Mouse (Mus musculus) intestine, postnatal 0 days (tissue): ENCODE results near the gene Gm15262. TPM values are rescaled to one million over a fixed set of nuclear protein-coding genes. Genes with fewer than 3 reads are reported as not detected.
"Not testable (repeated sequence)": the region's sequence is repeated elsewhere in the genome, so short reads cannot be mapped to it uniquely, and the experiment has no call there.

Experiments used
- ATAC-seq: fragments of 200-750 bp; cut with Nextera tagmentation; 2 replicates; pipeline ENCODE4 v1.8.0; 2017; ENCODE audit warnings: mild to moderate bottlenecking, moderate TSS enrichment, moderate library complexity
- H3K27ac ChIP-seq: fragments of 300-500 bp; sonication (generic); 2 replicates; pipeline ENCODE4 v1.5.1; 2014; ENCODE audit warnings: mild to moderate bottlenecking, low read depth, low read length, moderate library complexity
- H3K27me3 ChIP-seq: fragments of 300-500 bp; sonication (generic); replicated peaks from 2 replicates; pipeline ENCODE4 v1.6.1; 2014; ENCODE audit warnings: low read length, mixed read lengths; ENCODE audit not compliant: control insufficient read depth, insufficient read depth
- H3K36me3 ChIP-seq: fragments of 300-500 bp; sonication (generic); 2 replicates; pipeline ENCODE4 v1.6.1; 2014; ENCODE audit warnings: mild to moderate bottlenecking, moderate library complexity; ENCODE audit not compliant: control insufficient read depth, insufficient read depth
- H3K4me1 ChIP-seq: fragments of 300-500 bp; sonication (generic); replicated peaks from 2 replicates; pipeline ENCODE4 v1.6.1; 2014; ENCODE audit warnings: antibody characterized with exemption, low read length, mixed read lengths; ENCODE audit not compliant: control insufficient read depth, insufficient read depth
- H3K4me2 ChIP-seq: fragments of 300-500 bp; sonication (generic); replicated peaks from 2 replicates; pipeline ENCODE4 v1.6.1; 2014; ENCODE audit warnings: low read depth, mild to moderate bottlenecking, moderate library complexity
- H3K4me3 ChIP-seq: fragments of 300-500 bp; sonication (generic); 2 replicates; pipeline ENCODE4 v1.5.1; 2014; ENCODE audit warnings: low read depth, low read length
- H3K9ac ChIP-seq: fragments of 300-500 bp; sonication (generic); 2 replicates; pipeline ENCODE4 v1.6.1; 2014; ENCODE audit warnings: mild to moderate bottlenecking, low read depth, low read length
- H3K9me3 ChIP-seq: fragments of 300-500 bp; sonication (generic); 2 replicates; pipeline ENCODE4 v1.6.1; 2016; ENCODE audit warnings: mixed run types; ENCODE audit not compliant: control insufficient read depth
- CTCF ChIP-seq: sonication (generic); IDR thresholded peaks from 2 replicates; pipeline ENCODE4 v1.5.1; 2016; ENCODE audit warnings: low read depth, mild to moderate bottlenecking, control low read depth, antibody characterized with exemption, moderate library complexity
- WGBS: fragments of 180-500 bp; shearing (Covaris S2); extraction: QIAGEN DNeasy Blood & Tissue Kit; methylation state at CpG from one replicate; pipeline ENCODE4 v1.1.7; 2014; 5-methylcytosine and 5-hydroxymethylcytosine counted together
- polyA plus RNA-seq: library from polyadenylated mRNA; unstranded; fragments of >200 nt; fragmentation: Nextera tagmentation; extraction: Ambion mirVana; gene quantifications from 2 replicates; pipeline ENCODE4 v1.2.1, GENCODE M21; 2015

The Gm15262 gene
- not detected in 2 replicates for polyA plus RNA-seq

DNA sequence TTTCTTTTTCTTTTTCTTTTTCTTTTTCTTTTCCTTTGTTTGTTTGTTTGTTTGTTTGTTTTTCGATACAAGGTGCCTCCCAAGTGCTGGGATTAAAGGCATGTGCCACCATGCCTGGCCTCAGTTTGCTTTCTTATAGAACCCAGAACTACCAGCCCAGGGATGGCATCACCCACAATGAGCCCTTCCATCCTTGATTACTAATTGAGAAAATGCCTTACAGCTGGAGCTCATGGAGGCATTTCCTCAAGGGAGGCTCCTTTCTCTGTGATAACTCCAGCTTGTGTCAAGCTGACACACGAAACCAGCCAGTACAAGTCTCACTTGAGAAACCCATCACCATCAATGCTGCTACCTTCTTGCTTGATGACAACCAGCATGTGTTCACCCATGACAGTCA, at the start of gene Gm15262:
Gm15262 (plus strand) TSS at position 301 of the 400 bp plus-strand sequence.
- H3K9ac ChIP-seq, H3K36me3 ChIP-seq, H3K27ac ChIP-seq, H3K4me1 ChIP-seq, H3K27me3 ChIP-seq, H3K9me3 ChIP-seq, H3K4me3 ChIP-seq, H3K4me2 ChIP-seq, ATAC-seq: not testable (repeated sequence)
- 56% methylated on average over 2 of the region's 2 CpGs for WGBS

DNA sequence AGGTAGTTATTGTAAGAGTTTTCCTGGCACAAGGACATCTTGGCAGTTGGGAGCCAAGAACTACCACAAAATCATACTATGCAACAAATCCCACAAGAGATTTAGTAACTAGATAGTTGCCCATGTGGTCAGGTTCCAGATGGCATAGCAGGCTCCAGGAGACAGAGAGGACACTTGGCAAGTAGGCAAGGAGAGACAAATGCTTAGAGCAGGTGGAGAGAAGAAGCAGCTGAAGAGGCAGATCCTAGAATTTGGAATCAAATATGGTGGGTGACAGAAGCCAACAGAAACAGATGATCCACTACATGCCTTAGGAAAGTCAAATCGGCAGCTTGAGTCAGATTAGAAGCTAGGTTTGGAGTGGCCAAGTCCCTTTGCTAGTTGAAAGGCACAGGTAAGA, 20.9 kb downstream of the Gm15262 start:
- no peak overlapping the region for H3K27ac ChIP-seq
- no peak overlapping the region for H3K9ac ChIP-seq
- no peak overlapping the region for H3K4me2 ChIP-seq
- ATAC-seq, result no peak
- no peaks in the 10 kb centered on the region for H3K36me3 ChIP-seq
- 85% methylated on average over 1 of the region's 1 CpGs for WGBS
- no peaks in the 10 kb centered on the region for H3K9me3 ChIP-seq
- H3K27me3 ChIP-seq, result no peaks in the 10 kb centered on the region
- no peak for TF ChIP-seq CTCF
- no peak overlapping the region for H3K4me3 ChIP-seq
- H3K4me1 ChIP-seq, result no peaks in the 10 kb centered on the region

DNA sequence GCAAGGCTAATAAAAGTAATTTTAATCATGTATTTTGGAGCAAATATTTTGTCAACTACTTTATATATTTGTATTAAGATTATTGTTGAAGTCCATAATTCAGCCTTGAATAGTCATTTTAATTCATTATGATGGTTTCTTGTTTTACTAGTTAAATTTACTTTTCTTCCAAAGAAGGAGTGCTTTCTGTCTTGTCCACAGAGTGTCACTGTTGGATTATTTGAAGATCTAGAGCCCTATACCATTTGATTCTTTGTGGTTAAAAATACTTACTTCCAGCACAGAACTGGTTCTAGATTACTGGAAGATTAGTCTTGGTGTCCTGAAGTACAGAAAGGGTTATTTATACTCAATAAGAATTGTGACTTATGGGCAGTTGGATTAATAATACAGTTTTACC, 29.2 kb downstream of the Gm15262 start:
- no peaks in the 10 kb centered on the region for H3K9me3 ChIP-seq
- H3K27me3 ChIP-seq, result no peaks in the 10 kb centered on the region
- no peaks in the 10 kb centered on the region for H3K4me1 ChIP-seq
- no peaks in the 10 kb centered on the region for H3K36me3 ChIP-seq
- H3K4me2 ChIP-seq, result no peak overlapping the region
- no peak overlapping the region for H3K27ac ChIP-seq
- no peak overlapping the region for H3K4me3 ChIP-seq
- H3K9ac ChIP-seq, result no peak overlapping the region
- ATAC-seq, result no peak
- TF ChIP-seq CTCF, result no peak

DNA sequence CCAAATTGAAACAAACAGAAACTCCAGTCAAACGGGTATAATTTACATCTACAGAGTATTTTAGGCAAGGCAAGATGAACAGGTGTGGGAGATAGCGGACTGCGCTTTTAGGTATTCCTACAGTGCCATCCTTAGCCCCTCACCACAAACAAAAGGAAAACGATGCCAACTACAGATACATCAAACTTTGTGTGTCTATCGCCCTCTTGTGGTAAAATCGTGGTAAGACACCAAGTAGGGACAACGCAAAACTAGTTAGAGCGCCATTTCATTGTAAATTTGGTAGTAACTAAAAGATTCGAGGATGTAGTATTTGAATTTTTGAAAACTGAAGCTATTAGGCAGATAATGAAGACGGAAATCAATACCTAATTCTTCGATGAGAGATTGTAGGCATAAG, 83.7 kb downstream of the Gm15262 start:
- Histone ChIP-seq H3K4me2 (no peak overlapping the region), H3K4me3 (no peak overlapping the region), H3K9ac (no peak overlapping the region), H3K36me3 (no peaks in the 10 kb centered on the region), H3K9me3 (no peaks in the 10 kb centered on the region), H3K4me1 (no peaks in the 10 kb centered on the region), H3K27me3 (no peaks in the 10 kb centered on the region), H3K27ac (no peak overlapping the region)
- TF ChIP-seq CTCF, result peak; percentile 51
- no peak for ATAC-seq
- WGBS, result 45% methylated on average over 11 of the region's 11 CpGs

DNA sequence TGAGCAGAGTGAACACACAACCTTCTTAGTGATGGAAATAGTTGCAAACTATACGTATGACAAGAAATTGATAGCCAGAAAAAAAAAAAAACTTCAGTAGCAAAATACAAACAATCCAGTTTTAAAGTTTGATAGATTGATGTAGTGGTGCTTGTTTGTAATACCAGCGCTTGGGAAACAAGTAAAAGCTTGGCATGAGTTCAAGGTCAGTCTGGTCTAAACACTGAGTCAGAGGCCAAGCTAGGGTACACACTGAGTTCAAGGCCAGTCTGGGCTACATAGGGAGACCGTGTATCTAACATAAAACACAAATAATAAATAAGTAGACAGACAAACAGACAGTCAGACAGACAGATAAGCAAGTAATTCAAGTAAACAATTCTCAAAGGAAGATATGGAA, 84.2 kb downstream of the Gm15262 start:
- 59% methylated on average over 3 of the region's 3 CpGs for WGBS
- ATAC-seq, result no peak

DNA sequence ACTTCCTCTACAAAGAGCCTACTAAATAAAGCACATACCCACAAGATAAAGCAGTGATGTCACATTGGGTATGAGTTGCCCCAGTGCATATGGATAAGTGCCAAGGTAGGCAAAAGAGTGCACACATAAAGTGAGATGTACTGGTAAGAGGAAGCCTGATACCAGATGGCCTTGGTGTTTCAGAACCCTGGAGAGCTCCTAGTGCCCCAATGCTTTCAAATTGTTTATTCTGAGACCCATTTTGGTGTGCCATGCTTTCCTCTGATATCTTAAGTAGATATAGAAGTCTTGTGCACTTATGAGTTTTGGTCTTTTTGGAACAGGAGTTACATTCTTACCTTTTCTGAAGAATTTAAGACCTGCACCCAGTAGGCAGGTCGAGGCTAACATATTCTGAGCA, 88.3 kb downstream of the Gm15262 start:
- Histone ChIP-seq H3K4me1 (no peaks in the 10 kb centered on the region), H3K27ac (no peak overlapping the region), H3K9me3 (no peaks in the 10 kb centered on the region), H3K4me2 (no peak overlapping the region), H3K4me3 (no peak overlapping the region), H3K27me3 (no peaks in the 10 kb centered on the region), H3K36me3 (no peaks in the 10 kb centered on the region), H3K9ac (no peak overlapping the region)
- TF ChIP-seq CTCF, result no peak
- 58% methylated on average over 1 of the region's 1 CpGs for WGBS
- ATAC-seq, result no peak

More for the DNA sequence above, 84.2 kb downstream of the Gm15262 start:
- no peak overlapping the region for H3K4me3 ChIP-seq
- no peak overlapping the region for H3K4me2 ChIP-seq
- H3K27me3 ChIP-seq, result no peaks in the 10 kb centered on the region
- no peak overlapping the region for H3K27ac ChIP-seq
- H3K36me3 ChIP-seq, result no peaks in the 10 kb centered on the region
- TF ChIP-seq CTCF, result no peak
- H3K4me1 ChIP-seq, result no peaks in the 10 kb centered on the region
- H3K9me3 ChIP-seq, result no peaks in the 10 kb centered on the region
- no peak overlapping the region for H3K9ac ChIP-seq

DNA sequence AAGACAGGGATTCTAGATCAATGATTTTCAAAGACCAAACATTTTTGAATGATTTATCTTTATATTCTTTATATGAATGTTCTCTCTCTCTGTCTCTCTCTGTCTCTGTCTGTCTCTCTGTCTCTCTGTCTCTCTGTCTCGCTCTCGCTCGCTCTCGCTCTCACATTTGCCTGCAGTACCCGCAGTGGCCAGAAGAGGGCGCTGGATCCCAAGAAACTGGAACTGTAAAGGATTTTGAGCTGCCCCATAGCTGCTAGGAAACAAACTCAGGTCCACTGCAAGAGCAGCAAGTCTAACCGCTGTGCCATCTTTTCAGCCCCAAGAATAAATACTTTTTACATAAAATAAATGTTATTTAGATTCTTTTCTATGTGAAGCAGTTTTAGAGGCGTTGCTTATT, 98.5 kb downstream of the Gm15262 start:
- Histone ChIP-seq H3K4me3 (no peak overlapping the region), H3K4me1 (no peaks in the 10 kb centered on the region), H3K4me2 (no peak overlapping the region), H3K27ac (no peak overlapping the region), H3K36me3 (no peaks in the 10 kb centered on the region), H3K27me3 (no peaks in the 10 kb centered on the region), H3K9ac (no peak overlapping the region), H3K9me3 (no peaks in the 10 kb centered on the region)
- no peak for ATAC-seq
- peak; percentile 68 for TF ChIP-seq CTCF
- 48% methylated on average over 8 of the region's 8 CpGs for WGBS
